Mouse (Mus musculus): ENCODE measurements around the gene Zfp799.

The Zfp799 gene

GRCm38 (mm10) chr17:32787436-32788093, 42.5 kb downstream of the Zfp799 start:
- DNase-seq (ENCODE audit: low spot score in 2 of 2): peak in 1 of 2 experiments; percentile 38

GRCm38 (mm10) chr17:32786944-32787343, 43.1 kb downstream of the Zfp799 start:
- DNase-seq (ENCODE audit: low spot score in 2 of 2): no peak

GRCm38 (mm10) chr17:32785656-32786055, 44.4 kb downstream of the Zfp799 start:
- no peak for DNase-seq (ENCODE audit: low spot score in 2 of 2)

GRCm38 (mm10) chr17:32777564-32777963, 52.5 kb downstream of the Zfp799 start:
- DNase-seq (ENCODE audit: low spot score in 2 of 2): no peak

- DNase-seq (ENCODE audit: low spot score in 2 of 2): no peak
These were observed 58.8 kb downstream of the Zfp799 start for GRCm38 (mm10) chr17:32771213-32771612.

GRCm38 (mm10) chr17:32766422-32766821, 63.6 kb downstream of the Zfp799 start:
- DNase-seq (ENCODE audit: low spot score in 2 of 2): peak in 1 of 2 experiments; percentile 39

Data from right cerebral cortex, adult 2 months (tissue).